Mouse (Mus musculus) embryonic facial prominence, embryonic 14.5 days (tissue): ENCODE measurements around the gene Trmt2a. TPM values are rescaled to one million over a fixed set of nuclear protein-coding genes. Genes with fewer than 3 reads are reported as not detected.

Source experiments
- ATAC-seq: fragments of 200-750 bp; cut with Nextera tagmentation; 2 replicates; pipeline ENCODE4 v1.8.0; 2017; ENCODE audit warnings: low read depth, moderate number of reproducible peaks, moderate TSS enrichment
- DNase-seq: peaks from one replicate; pipeline ENCODE4 v3.0.0-alpha.2; 2015; ENCODE audit warnings: low spot score
- H3K27ac ChIP-seq: fragments of 300-500 bp; sonication (generic); replicated peaks from 2 replicates; pipeline ENCODE4 v1.5.1; 2014; ENCODE audit warnings: low read depth, mild to moderate bottlenecking, low read length, moderate library complexity
- H3K27me3 ChIP-seq: fragments of 300-500 bp; sonication (generic); replicated peaks from 2 replicates; pipeline ENCODE4 v1.6.1; 2014; ENCODE audit warnings: low read length; ENCODE audit not compliant: control insufficient read depth, insufficient read depth
- H3K36me3 ChIP-seq: fragments of 300-500 bp; sonication (generic); 2 replicates; pipeline ENCODE4 v1.6.1; 2014; ENCODE audit warnings: low read length, mixed read lengths; ENCODE audit not compliant: control insufficient read depth, insufficient read depth
- H3K4me1 ChIP-seq: fragments of 300-500 bp; sonication (generic); 2 replicates; pipeline ENCODE4 v1.6.1; 2014; ENCODE audit warnings: antibody characterized with exemption, low read length; ENCODE audit not compliant: control insufficient read depth, insufficient read depth
- H3K4me2 ChIP-seq: fragments of 300-500 bp; sonication (generic); 2 replicates; pipeline ENCODE4 v1.6.1; 2014; ENCODE audit warnings: low read depth, mild to moderate bottlenecking, low read length, moderate library complexity, mixed read lengths
- H3K4me3 ChIP-seq: fragments of 300-500 bp; sonication (generic); 2 replicates; pipeline ENCODE4 v1.5.1; 2014; ENCODE audit warnings: low read depth, mild to moderate bottlenecking, low read length
- H3K9ac ChIP-seq: fragments of 300-500 bp; sonication (generic); 2 replicates; pipeline ENCODE4 v1.6.1; 2014; ENCODE audit warnings: low read depth, mild to moderate bottlenecking, low read length, moderate library complexity, mixed read lengths
- H3K9me3 ChIP-seq: fragments of 300-500 bp; sonication (generic); 2 replicates; pipeline ENCODE4 v1.6.1; 2016; ENCODE audit warnings: low read length; ENCODE audit not compliant: control insufficient read depth
- WGBS: fragments of 180-500 bp; shearing (Covaris S2); extraction: QIAGEN DNeasy Blood & Tissue Kit; methylation state at CpG from one replicate; pipeline ENCODE4 v1.1.7; 2014; 5-methylcytosine and 5-hydroxymethylcytosine counted together
- polyA plus RNA-seq: library from polyadenylated mRNA; unstranded; fragments of >200 nt; fragmentation: Nextera tagmentation; extraction: Ambion mirVana; gene quantifications from 2 replicates; pipeline ENCODE4 v1.2.1, GENCODE M21; 2014

Gene Trmt2a
- polyA plus RNA-seq, 1 experiment from 2014 or later, result 79.1 TPM

DNA sequence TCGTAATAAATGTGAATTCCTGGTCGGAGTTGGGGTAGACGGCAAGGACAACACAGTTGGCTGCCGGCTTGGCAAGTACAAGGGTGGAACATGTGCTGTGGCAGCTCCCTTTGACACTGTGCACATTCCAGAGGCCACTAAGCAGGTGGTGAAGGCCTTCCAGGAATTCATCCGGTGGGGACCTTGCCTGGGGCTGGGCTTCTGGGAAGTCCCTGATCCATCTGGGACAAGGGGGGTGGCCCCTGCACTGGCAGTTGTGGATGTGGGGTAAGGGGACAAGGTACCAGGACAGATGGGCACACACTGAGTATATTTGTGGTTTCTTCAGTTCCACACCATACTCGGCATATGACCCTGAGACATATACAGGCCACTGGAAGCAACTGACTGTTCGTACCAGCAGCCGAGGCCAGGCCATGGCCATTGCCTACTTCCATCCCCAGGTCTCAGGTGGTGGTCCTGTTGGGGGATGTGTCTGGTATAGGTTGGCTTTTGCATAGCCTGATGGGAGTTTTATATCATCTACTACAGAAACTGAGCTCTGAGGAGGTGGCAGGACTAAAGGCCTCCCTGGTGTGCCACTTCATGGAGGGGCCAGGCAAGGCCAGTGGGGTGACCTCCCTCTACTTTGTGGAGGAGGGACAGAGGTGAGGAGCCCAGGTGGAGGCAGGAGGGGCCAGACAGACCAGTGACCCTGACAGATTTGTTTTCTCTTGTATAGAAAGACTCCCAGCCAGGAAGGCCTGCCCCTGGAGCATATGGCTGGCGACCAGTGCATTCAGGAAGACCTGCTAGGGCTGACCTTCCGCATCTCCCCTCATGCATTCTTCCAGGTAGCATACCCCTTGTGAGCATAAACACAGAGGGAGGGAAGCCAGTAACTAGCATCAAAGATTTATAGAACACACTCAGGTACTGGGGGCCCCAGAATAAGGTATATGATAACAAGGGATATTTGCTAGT lies 2.6 kb downstream of the Trmt2a start:
- H3K4me3 ChIP-seq, result peak overlapping the region; percentile 85
- H3K9me3 ChIP-seq, result no peaks in the 10 kb centered on the region
- DNase-seq (peak; percentile 29), ATAC-seq (no peak)
- peaks cover 30% of the 10 kb centered on the region for H3K4me1 ChIP-seq
- peak overlapping the region; percentile 88 for H3K4me2 ChIP-seq
- H3K9ac ChIP-seq, result peak overlapping the region; percentile 93
- H3K36me3 ChIP-seq, result peaks cover 70% of the 10 kb centered on the region
- H3K27ac ChIP-seq, result no peak overlapping the region
- H3K27me3 ChIP-seq, result no peaks in the 10 kb centered on the region
- 65% methylated on average over 10 of the region's 10 CpGs for WGBS

DNA sequence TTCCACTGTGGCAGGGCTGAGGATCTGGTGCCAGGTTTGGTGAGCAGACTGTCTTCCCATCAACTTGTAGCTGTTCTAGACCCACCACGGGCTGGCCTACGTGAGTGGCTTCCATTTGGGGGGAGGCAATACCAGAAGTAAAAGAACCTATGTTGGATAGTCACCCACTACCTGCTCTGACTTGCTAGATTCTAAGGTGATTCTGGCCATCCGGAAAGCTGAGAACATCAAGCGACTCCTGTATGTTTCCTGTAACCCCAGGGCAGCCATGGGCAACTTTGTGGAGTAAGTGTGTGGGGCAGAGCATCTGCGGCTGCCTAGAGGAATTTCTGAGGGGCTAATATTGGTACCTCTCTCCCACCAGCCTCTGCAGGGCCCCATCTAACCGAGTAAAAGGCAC lies 4.3 kb downstream of the Trmt2a start:
- Histone ChIP-seq H3K4me1 (peaks cover 16% of the 10 kb centered on the region), H3K36me3 (peaks cover 76% of the 10 kb centered on the region), H3K9me3 (no peaks in the 10 kb centered on the region), H3K27ac (no peak overlapping the region), H3K4me3 (no peak overlapping the region), H3K27me3 (no peaks in the 10 kb centered on the region), H3K4me2 (no peak overlapping the region), H3K9ac (no peak overlapping the region)
- 91% methylated on average over 6 of the region's 6 CpGs for WGBS
- ATAC-seq (no peak), DNase-seq (no peak)

DNA sequence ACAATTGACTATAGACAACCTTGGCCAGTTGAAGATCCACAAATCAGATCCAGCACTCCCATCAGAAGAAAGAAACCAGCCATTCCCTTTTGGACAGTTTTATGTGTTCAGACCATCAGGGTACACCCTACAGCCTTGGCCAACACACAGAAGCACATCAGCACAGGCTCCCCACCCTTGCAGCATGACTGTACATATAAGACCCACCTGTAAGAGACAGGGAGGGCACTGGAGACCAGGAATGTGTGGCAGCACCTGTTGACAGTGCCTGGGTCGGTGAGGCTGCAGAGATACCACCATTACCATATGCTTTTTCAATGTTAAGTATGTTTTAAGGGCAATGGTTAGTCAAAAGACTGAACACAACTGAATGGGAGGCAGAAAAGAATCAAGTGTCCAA lies 5.4 kb downstream of the Trmt2a start:
- peaks cover 16% of the 10 kb centered on the region for H3K4me1 ChIP-seq
- no peak overlapping the region for H3K4me3 ChIP-seq
- no peak overlapping the region for H3K27ac ChIP-seq
- peaks cover 85% of the 10 kb centered on the region for H3K36me3 ChIP-seq
- H3K27me3 ChIP-seq, result no peaks in the 10 kb centered on the region
- H3K9me3 ChIP-seq, result no peaks in the 10 kb centered on the region
- H3K9ac ChIP-seq, result no peak overlapping the region
- no peak overlapping the region for H3K4me2 ChIP-seq
- WGBS, result 82% methylated on average over 1 of the region's 1 CpGs
- ATAC-seq (no peak), DNase-seq (no peak)

DNA sequence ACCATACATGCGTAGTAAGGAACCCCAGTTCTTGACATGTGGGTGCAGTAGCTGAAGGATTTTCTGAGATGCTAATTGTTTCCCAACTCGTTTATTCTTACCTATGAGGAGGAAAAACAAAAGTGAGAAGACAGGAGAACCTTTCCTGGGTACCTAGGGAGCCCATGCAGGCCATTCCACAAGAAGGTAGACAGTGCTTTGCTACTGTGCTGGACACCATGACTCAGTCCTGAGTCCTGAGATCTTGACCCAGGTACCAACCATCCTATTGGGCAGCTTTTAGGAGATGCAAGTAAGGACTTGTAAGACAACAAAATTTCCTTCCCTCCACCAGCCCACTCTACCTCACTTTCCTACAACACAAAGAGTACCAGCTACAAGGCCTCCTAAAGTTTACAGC lies 9.7 kb downstream of the Trmt2a start, which contains the start of gene Gm49776:
Gene Gm49776, minus strand, starts transcription at position 101 of the 400 bp plus-strand sequence.
- H3K9me3 ChIP-seq, result no peaks in the 10 kb centered on the region
- no peaks in the 10 kb centered on the region for H3K27me3 ChIP-seq
- no peak for ATAC-seq
- no peak within 1 kb of the TSS for H3K4me3 ChIP-seq
- no peak within 1 kb of the TSS for H3K27ac ChIP-seq
- H3K4me1 ChIP-seq, result no peaks in the 10 kb centered on the region
- 98% methylated on average over 2 of the region's 2 CpGs for WGBS
- H3K36me3 ChIP-seq, result peaks cover 96% of the 10 kb centered on the region
- no peak for DNase-seq
- H3K4me2 ChIP-seq, result no peak within 1 kb of the TSS
- H3K9ac ChIP-seq, result no peak within 1 kb of the TSS

DNA sequence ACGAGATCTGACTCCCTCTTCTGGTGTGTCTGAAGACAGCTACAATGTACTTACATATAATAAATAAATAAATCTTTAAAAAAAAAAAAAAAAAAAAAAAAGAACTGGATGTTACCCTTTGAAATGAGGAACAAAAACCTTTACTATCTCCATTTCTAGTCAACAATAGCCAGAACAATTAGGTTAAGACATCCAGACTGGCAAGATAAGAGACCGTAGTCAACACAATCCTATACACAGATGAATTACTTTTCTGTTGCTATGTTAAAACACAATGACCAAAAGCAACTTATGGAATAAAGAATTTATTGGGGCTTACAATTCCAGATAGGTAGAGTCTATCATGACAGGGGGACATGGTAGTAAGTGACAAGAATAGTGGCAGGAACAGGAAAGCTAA lies 16.5 kb downstream of the Trmt2a start:
- H3K4me1 ChIP-seq, result no peaks in the 10 kb centered on the region
- H3K4me2 ChIP-seq, result no peak overlapping the region
- no peak overlapping the region for H3K4me3 ChIP-seq
- no peak overlapping the region for H3K27ac ChIP-seq
- H3K36me3 ChIP-seq, result peaks cover 93% of the 10 kb centered on the region
- DNase-seq, result no peak
- no peak for ATAC-seq
- WGBS, result 81% methylated on average over 2 of the region's 2 CpGs
- H3K9ac ChIP-seq, result no peak overlapping the region
- H3K27me3 ChIP-seq, result no peaks in the 10 kb centered on the region
- H3K9me3 ChIP-seq, result no peaks in the 10 kb centered on the region

DNA sequence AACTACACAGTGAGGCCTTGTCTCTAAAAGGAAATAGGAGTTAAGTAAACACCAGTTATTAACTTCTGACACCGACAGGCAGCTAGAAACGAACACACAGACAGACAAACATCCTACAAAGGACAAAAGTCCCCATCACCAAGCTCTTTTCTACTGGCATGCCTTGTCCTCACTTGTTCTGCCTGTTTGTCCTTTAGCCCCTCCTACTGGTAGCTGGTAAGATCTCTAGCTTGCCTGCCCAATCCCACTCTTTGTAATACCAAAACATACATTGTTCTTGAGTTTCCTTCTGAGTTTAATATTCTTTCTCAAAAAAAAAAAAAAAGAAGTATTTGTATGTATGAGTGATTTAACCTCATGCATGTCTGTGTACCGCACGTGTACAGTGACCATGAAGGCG lies 19.7 kb downstream of the Trmt2a start:
- no peak overlapping the region for H3K4me3 ChIP-seq
- no peaks in the 10 kb centered on the region for H3K4me1 ChIP-seq
- 92% methylated on average over 5 of the region's 5 CpGs for WGBS
- H3K36me3 ChIP-seq, result peaks cover 94% of the 10 kb centered on the region
- no peak for ATAC-seq
- no peaks in the 10 kb centered on the region for H3K9me3 ChIP-seq
- H3K9ac ChIP-seq, result no peak overlapping the region
- no peak overlapping the region for H3K4me2 ChIP-seq
- DNase-seq, result no peak
- no peaks in the 10 kb centered on the region for H3K27me3 ChIP-seq
- H3K27ac ChIP-seq, result no peak overlapping the region

DNA sequence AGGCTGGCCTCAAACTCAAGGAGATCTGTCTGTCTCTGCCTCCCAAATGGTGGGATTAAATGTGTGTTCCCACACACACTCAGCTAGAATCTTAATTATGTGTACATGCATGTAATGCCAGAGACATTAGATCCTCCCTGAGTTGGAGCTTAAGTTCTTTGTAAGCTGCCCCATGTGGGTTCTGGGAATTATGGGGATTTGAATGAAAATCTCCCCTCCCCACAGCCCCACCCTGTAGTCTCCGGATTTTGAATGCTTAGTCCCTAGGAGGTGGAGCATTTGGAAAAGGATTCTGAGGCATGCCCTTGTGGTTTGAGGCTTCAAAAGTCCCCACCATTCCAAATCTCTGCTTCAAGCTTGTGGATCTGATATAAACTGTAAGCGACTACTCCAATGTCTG lies 26.7 kb downstream of the Trmt2a start:
- no peak overlapping the region for H3K4me3 ChIP-seq
- H3K27me3 ChIP-seq, result no peaks in the 10 kb centered on the region
- no peaks in the 10 kb centered on the region for H3K9me3 ChIP-seq
- DNase-seq (no peak), ATAC-seq (no peak)
- no peaks in the 10 kb centered on the region for H3K4me1 ChIP-seq
- no peak overlapping the region for H3K4me2 ChIP-seq
- no peak overlapping the region for H3K27ac ChIP-seq
- 72% methylated on average over 2 of the region's 2 CpGs for WGBS
- H3K9ac ChIP-seq, result no peak overlapping the region
- H3K36me3 ChIP-seq, result peaks cover 94% of the 10 kb centered on the region

DNA sequence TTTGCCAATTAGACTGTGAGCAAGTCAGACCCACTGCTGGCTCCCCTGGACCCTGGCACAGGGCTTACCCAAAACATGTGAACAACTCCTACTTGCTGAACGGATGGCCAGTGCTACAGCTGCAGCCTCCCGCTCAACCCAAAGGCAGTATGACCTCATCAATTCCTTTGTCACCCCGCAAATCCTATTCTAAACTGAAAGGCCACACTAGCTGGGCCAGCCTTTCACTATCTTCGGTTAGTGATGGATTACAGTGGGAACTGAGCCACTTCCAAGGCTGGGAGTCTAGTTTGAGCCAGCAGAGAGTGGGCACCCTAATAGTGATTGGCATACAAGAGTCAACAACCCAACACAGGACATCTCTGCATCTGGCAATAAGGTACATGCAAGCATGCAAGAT lies 39.7 kb downstream of the Trmt2a start:
- H3K9me3 ChIP-seq, result no peaks in the 10 kb centered on the region
- DNase-seq (peak; percentile 28), ATAC-seq (no peak)
- peak overlapping the region; percentile 98 for H3K9ac ChIP-seq
- peak overlapping the region; percentile 94 for H3K4me2 ChIP-seq
- H3K36me3 ChIP-seq, result peaks cover 28% of the 10 kb centered on the region
- WGBS, result 2% methylated on average over 4 of the region's 4 CpGs
- peak overlapping the region; percentile 90; the same call in 1 of the 2 replicates for H3K27ac ChIP-seq
- H3K4me3 ChIP-seq, result peak overlapping the region; percentile 92
- H3K4me1 ChIP-seq, result peaks cover 18% of the 10 kb centered on the region
- no peaks in the 10 kb centered on the region for H3K27me3 ChIP-seq
